Mouse (Mus musculus) adrenal gland, postnatal 10 days (tissue): ENCODE data around the gene Pdzd3. TPM values are rescaled to one million over a fixed set of nuclear protein-coding genes. Genes with fewer than 3 reads are reported as not detected.

Experiments used
- DNase-seq: peaks from one replicate; pipeline ENCODE4 v3.0.0; 2021; ENCODE audit warnings: mixed read lengths
- total RNA-seq, 2 experiments: library from RNA; stranded (reverse); gene quantifications; 2 replicates each; pipeline ENCODE4 v1.2.3; 2021

Pdzd3 gene
- total RNA-seq, 2 experiments from 2014 or later: 0.48 TPM; not detected in 1

GRCm38 (mm10) chr9:44199580-44199979, 51.7 kb downstream of the Pdzd3 start:
- DNase-seq: no peak

- DNase-seq: no peak
Measured at GRCm38 (mm10) chr9:44199166-44199565, 52.1 kb downstream of the Pdzd3 start.

Other genes starting within 250 kb of the Pdzd3 start
- 10 to 100 TPM; 44.2 to 44.9 TPM for gene Thy1, start 208.1 kb downstream of the Pdzd3 start, total RNA-seq
- gene Usp2, start 184.4 kb downstream of the Pdzd3 start, total RNA-seq: 10 to 100 TPM; 36.4 to 52.2 TPM
- under 1 TPM in 1 of 2 experiments, not detected in 1; 0.30 TPM for gene Mfrp, start 149.7 kb downstream of the Pdzd3 start, total RNA-seq
- 10 to 100 TPM; 16.7 to 21.9 TPM for gene C1qtnf5, start 144.2 kb downstream of the Pdzd3 start, total RNA-seq
- gene Gm49380, start 138.0 kb downstream of the Pdzd3 start, total RNA-seq: under 1 TPM in 1 of 2 experiments, not detected in 1; 0.51 TPM
- gene Rnf26, start 138.0 kb downstream of the Pdzd3 start, total RNA-seq: 10 to 100 TPM; 29.3 to 35.5 TPM
- 100 to 1,000 TPM in 1 of 2 experiments, 10 to 100 TPM in 1; 85.0 to 114 TPM for gene Mcam, start 117.0 kb downstream of the Pdzd3 start, total RNA-seq
- gene Cbl, start 17.4 kb downstream of the Pdzd3 start, total RNA-seq: 10 to 100 TPM; 28.2 to 32.4 TPM
- gene Ccdc153, start 10.8 kb downstream of the Pdzd3 start, total RNA-seq: 1 to 10 TPM; 1.5 to 1.6 TPM
- 10 to 100 TPM; 23.1 to 30.6 TPM for gene Nlrx1, start 17.1 kb upstream of the Pdzd3 start, total RNA-seq
- 10 to 100 TPM; 15.0 to 23.1 TPM for gene Abcg4, start 37.1 kb upstream of the Pdzd3 start, total RNA-seq
- gene Hinfp, start 54.2 kb upstream of the Pdzd3 start, total RNA-seq: 10 to 100 TPM; 17.3 to 24.4 TPM
- gene C2cd2l, start 68.8 kb upstream of the Pdzd3 start, total RNA-seq: 10 to 100 TPM; 19.3 to 25.1 TPM
- gene Dpagt1, start 74.5 kb upstream of the Pdzd3 start, total RNA-seq: 10 to 100 TPM; 25.2 to 27.7 TPM
- 10 to 100 TPM; 87.2 to 99.6 TPM for gene H2afx, start 83.2 kb upstream of the Pdzd3 start, total RNA-seq
- 100 to 1,000 TPM in 1 of 2 experiments, 10 to 100 TPM in 1; 86.7 to 101 TPM for gene Hmbs, start 92.8 kb upstream of the Pdzd3 start, total RNA-seq
- gene Vps11, start 110.2 kb upstream of the Pdzd3 start, total RNA-seq: 10 to 100 TPM; 42.3 to 47.3 TPM
- 100 to 1,000 TPM in 1 of 2 experiments, 10 to 100 TPM in 1; 97.2 to 121 TPM for gene Hyou1, start 128.0 kb upstream of the Pdzd3 start, total RNA-seq
- 10 to 100 TPM; 30.6 to 44.8 TPM for gene Slc37a4, start 145.4 kb upstream of the Pdzd3 start, total RNA-seq
- 1,000 to 10,000 TPM; 1,303 to 1,311 TPM for gene Rps25, start 155.7 kb upstream of the Pdzd3 start, total RNA-seq
- 10 to 100 TPM; 65.4 to 70.9 TPM for gene Trappc4, start 156.1 kb upstream of the Pdzd3 start, total RNA-seq
- gene Ccdc84, start 167.1 kb upstream of the Pdzd3 start, total RNA-seq: 10 to 100 TPM; 15.4 to 20.7 TPM
- gene Foxr1, start 189.7 kb upstream of the Pdzd3 start, total RNA-seq: not detected
- gene Upk2, start 203.5 kb upstream of the Pdzd3 start, total RNA-seq: not detected
- gene Bcl9l, start 231.4 kb upstream of the Pdzd3 start, total RNA-seq: 10 to 100 TPM; 64.6 to 72.6 TPM